Mouse (Mus musculus) heart, postnatal 36 days (tissue): ENCODE results near the gene Aldoart2. TPM values are rescaled to one million over a fixed set of nuclear protein-coding genes. Genes with fewer than 3 reads are reported as not detected.
"Not testable (repeated sequence)": the region's sequence is repeated elsewhere in the genome, so short reads cannot be mapped to it uniquely, and the experiment has no call there.

Experiments
- DNase-seq, 2 experiments: peaks; one replicate each; pipeline ENCODE4 v3.0.0; 2021 to 2022
- intact Hi-C: fragments of 180-260 bp; cut with DNase I; formaldehyde crosslinking; loops from one replicate; pipeline ENCODE4 v1.15.1; 2025
- total RNA-seq, 2 experiments: library from RNA; stranded (reverse); gene quantifications; 2 replicates each; pipeline ENCODE4 v1.2.3; 2021

Aldoart2 gene
- total RNA-seq, 2 experiments from 2014 or later = not detected

DNA sequence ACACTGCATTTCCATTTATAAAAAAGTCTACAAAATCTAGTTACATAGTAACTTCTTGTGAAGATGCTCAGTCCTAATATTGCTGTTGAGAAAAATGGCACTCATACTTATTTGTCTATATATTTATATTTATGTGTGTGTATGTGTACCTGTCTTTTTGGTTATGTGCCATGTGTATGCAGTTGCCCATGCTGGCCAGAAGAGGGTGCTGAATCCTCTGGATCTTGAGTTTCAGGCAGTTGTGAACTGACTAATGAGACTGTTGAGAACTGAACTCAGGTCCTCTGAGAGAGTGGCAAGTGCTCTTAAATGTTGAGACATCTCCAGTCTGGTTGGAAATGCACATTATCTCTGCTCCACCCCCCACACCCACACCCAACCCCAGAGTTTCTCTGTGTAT is 8.1 kb downstream of the Aldoart2 start:
- intact Hi-C loops = no loop called here
- DNase-seq = no peak

DNA sequence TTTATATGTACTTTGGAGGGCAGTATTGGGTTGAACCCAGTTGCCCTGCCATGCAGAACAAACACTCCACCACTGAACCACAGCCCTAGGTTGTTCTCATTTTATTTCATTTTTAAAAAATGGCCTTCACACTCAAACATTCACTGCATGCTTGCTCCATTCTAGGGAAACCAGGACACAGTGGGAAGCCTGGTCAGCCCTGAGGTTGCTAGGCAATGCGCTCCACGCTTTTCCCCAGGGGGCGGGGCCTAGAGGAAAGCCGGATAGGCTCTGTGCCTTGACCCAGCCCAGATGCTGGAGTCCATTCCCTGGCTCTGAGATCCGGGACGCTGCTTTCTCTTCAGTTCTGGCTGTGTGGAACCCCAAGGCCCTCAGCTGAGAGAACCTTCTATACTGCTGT is 8.8 kb downstream of the Aldoart2 start:
- no peak for DNase-seq
- intact Hi-C loops = no loop called here

DNA sequence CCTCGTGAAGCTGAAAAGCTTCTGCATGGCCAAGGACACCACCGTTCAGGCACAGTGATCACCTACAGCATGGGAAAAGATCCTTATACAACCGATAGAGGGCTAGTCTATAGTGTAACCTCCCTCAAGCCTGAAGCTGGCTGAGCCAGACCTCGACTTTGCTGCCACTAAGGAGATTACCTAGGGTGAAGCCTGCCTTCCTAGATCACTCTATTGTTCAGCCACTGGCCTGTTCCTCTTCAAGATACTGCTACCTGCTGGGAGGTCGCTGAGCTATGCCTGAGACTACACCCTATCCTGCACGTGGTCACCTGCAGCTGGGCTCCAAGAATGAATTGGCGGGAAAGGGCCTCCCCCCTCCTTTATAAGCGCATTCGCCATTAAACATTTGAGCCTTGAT is 21.9 kb downstream of the Aldoart2 start:
- intact Hi-C loops, DNase-seq: not testable (repeated sequence)

DNA sequence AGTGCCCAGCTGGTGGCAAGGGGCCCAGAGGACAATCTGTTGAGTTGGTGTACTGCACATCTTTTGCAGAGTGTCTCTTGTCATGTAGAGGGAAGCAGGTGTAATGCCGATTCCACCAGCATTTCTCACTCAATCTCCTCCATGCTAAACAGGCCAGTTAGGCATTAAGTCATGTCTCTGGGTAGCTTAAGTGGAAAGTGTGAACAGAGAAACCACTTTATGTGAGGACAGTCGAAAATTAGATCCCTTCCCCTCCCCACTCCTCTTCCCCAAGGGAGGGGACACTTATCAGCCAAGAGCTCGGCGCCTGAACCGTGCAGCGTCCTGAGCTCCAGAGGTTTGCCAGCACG is 33.5 kb downstream of the Aldoart2 start:
- intact Hi-C loops = no loop called here
- DNase-seq = no peak

DNA sequence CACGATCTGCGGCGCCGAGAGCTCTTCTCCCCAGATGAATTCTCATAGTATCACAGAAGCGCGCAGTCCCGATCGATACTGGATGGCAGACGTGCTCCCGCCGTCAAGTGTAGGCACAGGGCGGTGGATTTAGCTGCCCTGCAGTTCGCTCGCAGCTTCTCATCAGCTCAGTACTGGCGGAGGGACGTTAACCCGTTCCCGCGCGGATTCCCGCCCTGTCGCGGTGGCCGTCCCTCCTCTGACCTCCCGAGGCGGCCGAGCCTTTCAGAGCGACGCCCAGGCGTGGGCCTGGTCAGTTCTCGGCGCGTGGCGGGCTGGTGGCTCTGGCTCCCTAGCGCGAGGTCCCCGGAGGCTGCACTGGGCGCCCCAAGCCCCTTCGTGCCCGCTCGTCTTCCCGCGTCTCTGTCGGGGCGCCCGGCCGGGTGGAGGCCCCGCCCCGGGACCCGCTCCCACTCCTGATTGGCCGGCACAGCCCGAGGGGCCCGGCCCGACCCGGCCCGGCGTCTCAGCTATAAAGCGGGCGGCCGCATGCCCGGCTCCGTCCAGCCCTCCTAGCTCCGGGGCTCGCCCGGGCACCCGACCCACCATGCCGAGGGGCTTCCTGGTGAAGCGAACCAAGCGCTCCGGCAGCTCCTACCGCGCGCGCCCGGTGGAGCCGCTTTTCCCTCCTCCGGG is 34.0 kb downstream of the Aldoart2 start, which contains the start of gene Insm2:
Gene Insm2 (plus strand): TSS at position 541 of the 675 bp plus-strand sequence.
- intact Hi-C loops = no loop called here
- DNase-seq = no peak

DNA sequence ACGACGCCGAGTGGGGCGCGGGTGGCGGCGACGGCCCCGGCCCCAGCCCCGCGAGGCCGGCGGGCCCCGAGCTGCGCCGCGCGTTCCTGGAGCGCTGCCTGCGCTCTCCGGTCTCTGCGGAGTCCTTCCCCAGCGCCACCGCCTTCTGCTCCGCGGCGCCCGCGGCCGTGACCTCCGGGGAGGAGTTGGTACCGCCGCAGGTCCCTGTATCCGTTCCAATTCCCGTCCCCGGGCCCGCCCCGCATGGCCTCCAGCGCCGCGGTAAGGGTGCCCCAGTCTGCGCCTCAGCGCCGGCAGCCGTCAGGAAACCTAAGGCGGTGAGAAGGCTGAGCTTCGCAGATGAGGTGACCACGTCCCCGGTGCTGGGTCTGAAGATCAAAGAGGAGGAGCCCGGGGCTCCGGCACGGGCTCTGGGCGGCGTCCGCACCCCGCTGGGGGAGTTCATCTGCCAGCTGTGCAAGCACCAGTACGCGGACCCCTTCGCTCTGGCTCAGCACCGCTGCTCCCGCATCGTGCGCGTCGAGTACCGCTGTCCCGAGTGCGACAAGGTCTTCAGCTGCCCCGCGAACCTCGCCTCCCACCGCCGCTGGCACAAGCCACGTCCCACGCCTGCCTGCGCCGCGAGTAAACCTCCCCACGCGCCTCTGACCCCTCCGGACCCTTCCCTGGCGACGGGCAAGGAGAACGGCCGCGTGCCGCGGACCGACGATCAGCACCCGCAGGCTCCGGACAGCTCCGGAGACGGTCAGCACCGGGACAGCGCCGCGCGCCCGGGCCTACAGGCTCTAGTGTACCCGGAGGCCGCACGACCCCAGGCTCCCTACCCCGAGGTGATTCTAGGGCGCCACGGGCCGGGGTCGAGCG is 34.8 kb downstream of the Aldoart2 start:
- intact Hi-C loops = no loop called here

DNA sequence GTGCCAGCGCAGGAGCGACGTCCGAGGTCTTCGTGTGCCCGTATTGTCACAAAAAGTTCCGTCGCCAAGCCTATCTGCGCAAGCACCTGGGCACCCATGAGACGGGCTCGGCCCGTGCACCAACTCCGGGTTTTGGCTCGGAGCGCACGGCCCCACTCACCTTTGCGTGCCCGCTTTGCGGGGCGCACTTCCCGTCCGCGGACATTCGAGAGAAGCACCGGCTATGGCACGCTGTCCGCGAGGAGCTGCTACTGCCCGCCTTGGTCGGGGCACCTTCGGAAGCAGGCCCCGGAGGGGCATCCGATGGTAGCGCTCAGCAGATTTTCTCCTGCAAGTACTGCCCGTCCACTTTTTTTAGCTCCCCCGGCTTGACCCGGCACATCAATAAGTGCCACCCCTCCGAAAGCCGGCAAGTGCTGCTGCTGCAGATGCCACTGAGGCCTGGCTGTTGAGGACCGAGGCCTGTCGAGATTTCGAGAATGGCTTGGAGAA is 35.5 kb downstream of the Aldoart2 start:
- no peak for DNase-seq
- intact Hi-C loops = no loop called here

More for the DNA sequence above, 34.8 kb downstream of the Aldoart2 start:
- peak; percentile 58 to 71 for DNase-seq

DNA sequence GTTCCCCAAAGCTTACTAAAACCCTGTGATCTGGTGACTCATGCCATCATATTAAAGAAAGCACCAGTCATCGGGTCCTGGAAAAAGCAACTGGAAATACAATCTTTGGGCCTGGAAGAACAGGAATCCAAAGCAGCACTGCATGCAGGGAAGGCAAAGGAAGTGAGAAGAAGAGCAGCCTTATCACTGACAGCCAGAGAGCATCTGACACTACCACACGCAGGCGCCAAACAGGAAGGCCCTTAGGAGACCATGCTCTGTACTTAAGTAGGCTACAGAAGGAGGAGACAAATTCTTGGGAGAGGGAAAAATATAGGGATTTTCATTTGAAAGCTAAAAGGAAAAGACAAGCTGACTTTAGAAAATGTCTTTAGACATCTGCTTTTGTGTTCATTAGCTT is 39.4 kb downstream of the Aldoart2 start:
- DNase-seq = no peak
- intact Hi-C loops = no loop called here

DNA sequence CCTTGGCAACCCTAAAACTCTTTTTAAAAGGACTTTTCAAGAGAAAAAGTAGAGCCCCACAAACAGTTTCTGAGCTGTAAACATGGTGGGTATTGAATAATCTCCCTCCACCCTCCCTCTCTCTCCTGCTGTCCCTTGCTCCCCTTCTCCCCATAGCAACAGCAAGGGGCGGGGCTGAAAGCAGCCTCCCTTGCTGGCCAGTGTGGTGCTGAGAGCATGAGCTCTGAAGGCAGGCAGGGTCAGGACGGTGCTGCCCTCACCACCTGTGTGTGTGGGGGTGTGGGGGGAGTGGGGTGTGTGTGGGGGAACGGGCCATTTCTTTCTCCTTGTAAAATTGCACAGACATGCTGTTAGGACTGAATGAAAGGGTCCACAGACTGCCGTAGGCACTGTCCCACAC is 42.9 kb downstream of the Aldoart2 start:
- no peak for DNase-seq
- intact Hi-C loops = no loop called here

DNA sequence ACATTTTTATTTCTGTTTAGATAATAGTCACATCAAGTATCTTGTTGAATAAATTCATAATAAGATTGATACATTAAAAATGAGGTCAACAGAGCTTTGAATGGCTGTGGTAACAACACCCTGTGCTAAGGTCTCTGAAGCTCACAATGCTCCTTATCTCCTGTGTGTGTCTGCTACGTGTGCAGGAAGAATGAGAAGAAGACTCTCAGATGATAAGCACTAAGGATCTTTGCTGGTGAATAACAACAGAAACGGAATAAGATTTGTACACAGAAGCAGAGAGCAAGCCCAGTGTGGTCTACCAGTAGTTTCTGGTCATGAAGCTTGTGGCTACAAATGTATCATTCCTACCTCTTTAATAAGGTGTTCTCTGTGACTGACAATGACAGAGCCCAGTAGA is 45.8 kb downstream of the Aldoart2 start:
- intact Hi-C loops = no loop called here
- no peak for DNase-seq

Other genes with a start within 250 kb of the Aldoart2 start
- gene Psma6, start 181.0 kb upstream of the Aldoart2 start, total RNA-seq = 100 to 1,000 TPM; 162 to 167 TPM
- gene Nfkbia, start 72.6 kb upstream of the Aldoart2 start, total RNA-seq = 10 to 100 TPM; 32.8 to 65.3 TPM
- not detected for gene Insm2, start 34.2 kb downstream of the Aldoart2 start, total RNA-seq